Comparison of ENCODE assay signal across 8 mouse cellular contexts in genomic region chr10:45473663-45474333, GRCm38 (mm10). TPM values are rescaled to one million over a fixed set of nuclear protein-coding genes. Genes with fewer than 3 reads are reported as not detected.
DNase-seq lines count a peak whose midpoint lies in the region; ATAC-seq and TF ChIP-seq lines count a peak whose summit lies in the region.

No protein-coding gene starts in this region.

- peak overlapping the region; percentile 49 for H3K4me2 ChIP-seq in hindbrain, embryonic 16.5 days (ENCODE audit: low read length)
- peak overlapping the region; percentile 26 for H3K4me2 ChIP-seq in midbrain, postnatal 0 days (ENCODE audit: low read depth, low read length, poor library complexity, severe bottlenecking)

- TF ChIP-seq CTCF in midbrain, postnatal 0 days (IDR thresholded peaks at IDR 0.05): no peak

- no peak overlapping the region for H3K9ac ChIP-seq in hindbrain, embryonic 16.5 days (ENCODE audit: low read depth, low read length)
- no peak overlapping the region for H3K9ac ChIP-seq in midbrain, postnatal 0 days (replicated peaks; ENCODE audit: low read length, poor library complexity, severe bottlenecking)

- H3K9me3 ChIP-seq in embryonic facial prominence, embryonic 10.5 days: no peaks in the 10 kb centered on the region
- no peaks in the 10 kb centered on the region for H3K9me3 ChIP-seq in hindbrain, embryonic 16.5 days (ENCODE audit: control insufficient read depth, low read length)
- no peaks in the 10 kb centered on the region for H3K9me3 ChIP-seq in midbrain, postnatal 0 days (ENCODE audit: low read length)

- DNase-seq in kidney, postnatal 10 days: peak; percentile 12
- no peak for DNase-seq in kidney, adult 9 months
- peak; percentile 68 for DNase-seq in embryonic facial prominence, embryonic 10.5 days (ENCODE audit: low spot score)
- DNase-seq in midbrain, postnatal 0 days (ENCODE audit: low spot score): peak; percentile 2
- no peak for DNase-seq in MN1 (ENCODE audit: low spot score)
- DNase-seq in ovary, postnatal 36 days (ENCODE audit: low spot score): no peak
- DNase-seq in cerebellum, adult 11-12 months: no peak

- H3K27ac ChIP-seq in embryonic facial prominence, embryonic 10.5 days (replicated peaks): peak overlapping the region; percentile 85
- no peak overlapping the region for H3K27ac ChIP-seq in hindbrain, embryonic 16.5 days (ENCODE audit: low read depth, low read length)
- H3K27ac ChIP-seq in midbrain, postnatal 0 days (ENCODE audit: low read depth, low read length): no peak overlapping the region

- H3K4me1 ChIP-seq in embryonic facial prominence, embryonic 10.5 days: peaks cover 41% of the 10 kb centered on the region
- H3K4me1 ChIP-seq in hindbrain, embryonic 16.5 days (ENCODE audit: control insufficient read depth, insufficient read depth, low read depth, low read length): peaks cover 5% of the 10 kb centered on the region
- H3K4me1 ChIP-seq in midbrain, postnatal 0 days (ENCODE audit: insufficient read depth, low read length): no peaks in the 10 kb centered on the region

- under 1% methylated on average over 21 of the region's 21 CpGs for WGBS in embryonic facial prominence, embryonic 10.5 days
- WGBS in hindbrain, embryonic 16.5 days: 4% methylated on average over 21 of the region's 21 CpGs
- 5% methylated on average over 21 of the region's 21 CpGs for WGBS in midbrain, postnatal 0 days

- no peaks in the 10 kb centered on the region for H3K36me3 ChIP-seq in embryonic facial prominence, embryonic 10.5 days (replicated peaks)
- no peaks in the 10 kb centered on the region for H3K36me3 ChIP-seq in hindbrain, embryonic 16.5 days (ENCODE audit: control insufficient read depth, insufficient read depth, low read length)
- no peaks in the 10 kb centered on the region for H3K36me3 ChIP-seq in midbrain, postnatal 0 days (ENCODE audit: insufficient read depth, low read length)

- H3K27me3 ChIP-seq in embryonic facial prominence, embryonic 10.5 days (replicated peaks; ENCODE audit: low read depth, poor library complexity, severe bottlenecking): no peaks in the 10 kb centered on the region
- H3K27me3 ChIP-seq in hindbrain, embryonic 16.5 days (replicated peaks; ENCODE audit: control insufficient read depth, insufficient read depth, low read length): peaks cover 7% of the 10 kb centered on the region
- peaks cover 6% of the 10 kb centered on the region for H3K27me3 ChIP-seq in midbrain, postnatal 0 days (ENCODE audit: insufficient read depth, low read length)

- ATAC-seq in hindbrain, embryonic 16.5 days: no peak
- ATAC-seq in midbrain, postnatal 0 days (ENCODE audit: low FRiP score): no peak

- H3K4me3 ChIP-seq in embryonic facial prominence, embryonic 10.5 days: peak overlapping the region; percentile 59
- H3K4me3 ChIP-seq in hindbrain, embryonic 16.5 days (ENCODE audit: low read length): peak overlapping the region; percentile 26
- peak overlapping the region; percentile 14; the same call in 1 of the 2 replicates for H3K4me3 ChIP-seq in midbrain, postnatal 0 days (ENCODE audit: low read depth, low read length)

RNA-seq across cellular contexts. Expression of gene Lin28b, which starts 12.4 kb away (rescaled TPM):
- polyA plus RNA-seq in embryonic facial prominence, embryonic 10.5 days (2016; fragmentation: Nextera tagmentation; extraction: Ambion mirVana): 42.2 and 52.5 TPM in 2 replicates
- 6.2 and 7.0 TPM in 2 replicates for polyA plus RNA-seq in hindbrain, embryonic 16.5 days (2015; fragmentation: Nextera tagmentation; extraction: Ambion mirVana)
- 9.0 and 14.6 TPM in 2 replicates for total RNA-seq in midbrain, postnatal 0 days (2014; rRNA removed)
- polyA plus RNA-seq in midbrain, postnatal 0 days (2015; fragmentation: Nextera tagmentation; extraction: Ambion mirVana): 3.7 and 4.4 TPM in 2 replicates

Comparison
In these comparisons a context has a peak if more than half of its experiments do, and no peak if none do; other contexts are left out.
1. DNase-seq: peak in kidney, postnatal 10 days (single experiment), embryonic facial prominence, embryonic 10.5 days (single experiment) and midbrain, postnatal 0 days (single experiment); none in kidney, adult 9 months (single experiment), MN1 (single experiment), ovary, postnatal 36 days (single experiment) and cerebellum, adult 11-12 months (single experiment).
2. Peak in every context shown above with its lines, with median percentiles within 50 percentile points of each other: H3K4me3 ChIP-seq.